Mouse (Mus musculus) fat pad, adult 2 months (tissue): ENCODE measurements around the gene Gm49373.

Source experiments
- DNase-seq: peaks from one replicate; pipeline ENCODE4 v3.0.0-alpha.2; 2011; ENCODE audit warnings: low read depth, low spot score; ENCODE audit errors: extremely low read depth

Gene Gm49373

DNA sequence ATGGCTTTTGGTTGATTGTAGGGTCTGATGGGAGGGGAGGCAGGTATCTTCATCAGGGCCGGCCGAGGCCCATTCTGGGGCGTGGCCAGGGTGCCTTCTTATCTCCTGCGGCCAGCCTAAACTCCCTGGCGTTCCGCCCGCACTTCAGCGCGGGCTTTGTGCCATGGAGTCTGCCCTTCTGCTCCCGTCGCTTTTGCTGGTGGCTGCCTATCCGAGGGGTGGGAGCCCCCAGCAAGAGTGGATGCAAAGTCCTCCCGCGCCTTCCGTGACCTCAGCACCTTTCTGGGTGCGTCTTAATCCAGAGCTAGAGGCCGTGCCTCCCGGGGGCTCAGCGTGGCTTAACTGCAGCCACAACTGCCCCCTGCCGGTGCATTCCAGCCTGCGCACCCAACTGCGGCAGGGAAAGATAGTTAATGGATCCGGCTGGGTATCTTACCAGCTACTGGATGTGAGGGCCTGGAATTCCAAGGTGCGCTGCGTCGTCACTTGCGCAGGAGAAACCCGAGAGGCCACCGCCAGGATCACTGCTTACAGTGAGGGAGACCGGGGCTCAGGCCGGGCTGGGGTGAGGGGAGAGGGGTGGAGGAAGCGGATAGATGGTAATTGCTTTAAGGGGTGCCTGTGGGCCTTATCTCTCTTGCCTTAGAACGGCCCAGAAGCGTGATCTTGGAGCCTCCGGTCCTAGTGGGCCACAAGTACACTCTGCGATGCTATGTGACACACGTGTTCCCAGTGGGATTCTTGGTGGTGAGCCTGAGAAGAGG is 43.4 kb downstream of the Gm49373 start, which contains the start of gene Icam4:
Gene Icam4, plus strand, starts transcription at position 83 of the 764 bp plus-strand sequence.
- DNase-seq: no peak

DNA sequence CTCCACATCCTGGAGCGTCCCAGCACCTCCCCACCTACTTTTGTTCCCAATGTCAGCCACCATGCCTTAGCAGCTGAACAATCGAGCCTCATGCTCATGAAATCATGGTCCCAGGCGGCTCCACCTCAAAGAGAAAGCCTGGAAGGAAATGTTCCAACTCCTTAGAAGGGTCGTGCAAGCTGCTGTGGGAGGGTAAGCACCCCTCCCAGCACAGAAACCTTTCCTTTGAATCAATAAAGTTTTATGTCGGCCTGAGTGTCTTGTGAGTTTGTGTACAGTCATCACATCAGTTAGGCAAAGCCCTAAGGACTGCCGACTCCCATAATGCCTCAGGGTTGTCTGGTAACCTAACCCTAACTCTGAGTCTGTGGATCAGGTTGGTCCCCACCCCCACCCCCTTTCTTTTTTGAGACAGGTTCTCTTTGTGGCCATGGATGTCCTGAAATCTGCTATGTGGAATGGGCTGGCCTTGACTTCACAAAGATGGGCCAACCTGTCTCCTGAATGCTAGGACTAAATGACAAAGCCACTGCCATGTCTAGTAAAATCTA is 44.3 kb downstream of the Gm49373 start:
- no peak for DNase-seq

DNA sequence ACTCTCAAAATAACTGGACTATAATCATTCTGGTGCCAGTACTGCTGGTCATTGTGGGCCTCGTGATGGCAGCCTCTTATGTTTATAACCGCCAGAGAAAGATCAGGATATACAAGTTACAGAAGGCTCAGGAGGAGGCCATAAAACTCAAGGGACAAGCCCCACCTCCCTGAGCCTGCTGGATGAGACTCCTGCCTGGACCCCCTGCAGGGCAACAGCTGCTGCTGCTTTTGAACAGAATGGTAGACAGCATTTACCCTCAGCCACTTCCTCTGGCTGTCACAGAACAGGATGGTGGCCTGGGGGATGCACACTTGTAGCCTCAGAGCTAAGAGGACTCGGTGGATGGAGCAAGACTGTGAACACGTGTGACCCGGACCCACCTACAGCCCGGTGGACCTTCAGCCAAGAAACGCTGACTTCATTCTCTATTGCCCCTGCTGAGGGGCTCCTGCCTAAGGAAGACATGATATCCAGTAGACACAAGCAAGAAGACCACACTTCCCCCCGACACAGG is 45.1 kb downstream of the Gm49373 start:
- DNase-seq: no peak

- DNase-seq: no peak
These were observed 46.0 kb downstream of the Gm49373 start for GRCm38 (mm10) chr9:21026849-21027248.

DNA sequence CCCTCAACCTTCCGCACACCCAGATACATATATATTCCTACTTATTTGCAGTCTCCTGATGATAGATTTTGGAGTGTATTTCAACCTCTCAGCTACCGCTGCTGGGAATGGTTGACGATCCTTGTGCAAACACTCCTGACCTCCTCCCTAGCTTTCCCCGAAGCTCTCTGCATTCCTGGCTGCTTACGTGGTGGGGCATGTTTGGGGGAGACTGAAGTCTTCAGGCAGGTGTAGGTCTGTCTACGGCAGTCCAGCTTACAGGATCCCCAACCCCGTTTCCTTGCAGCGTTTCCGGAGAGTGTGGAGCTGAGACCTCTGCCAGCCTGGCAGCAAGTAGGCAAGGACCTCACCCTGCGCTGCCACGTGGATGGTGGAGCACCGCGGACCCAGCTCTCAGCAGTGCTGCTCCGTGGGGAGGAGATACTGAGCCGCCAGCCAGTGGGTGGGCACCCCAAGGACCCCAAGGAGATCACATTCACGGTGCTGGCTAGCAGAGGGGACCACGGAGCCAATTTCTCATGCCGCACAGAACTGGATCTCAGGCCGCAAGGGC is 47.6 kb downstream of the Gm49373 start:
- no peak for DNase-seq

- no peak for DNase-seq
These were observed 50.2 kb downstream of the Gm49373 start for GRCm38 (mm10) chr9:21022726-21023125.

- no peak for DNase-seq
These were observed 50.6 kb downstream of the Gm49373 start for GRCm38 (mm10) chr9:21022288-21022687.

DNA sequence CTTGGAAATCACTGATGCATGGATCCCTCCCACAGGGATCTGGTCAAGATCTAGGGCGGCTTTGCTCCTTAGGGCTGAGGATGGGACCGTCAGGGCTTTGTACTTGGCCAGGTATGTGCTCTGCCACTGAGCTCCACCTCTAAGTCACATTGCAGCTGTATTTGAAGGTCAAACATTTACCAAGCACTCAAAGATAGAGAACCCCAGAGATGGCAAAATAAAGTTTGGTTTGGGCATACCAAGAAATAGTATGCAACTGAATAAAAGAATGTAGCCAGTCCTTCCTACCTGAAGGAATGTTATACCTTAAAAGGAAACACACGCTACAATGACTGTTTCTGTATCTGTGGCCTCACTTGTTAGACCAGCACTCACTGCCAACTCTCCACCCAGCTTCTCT is 51.5 kb downstream of the Gm49373 start:
- no peak for DNase-seq

DNA sequence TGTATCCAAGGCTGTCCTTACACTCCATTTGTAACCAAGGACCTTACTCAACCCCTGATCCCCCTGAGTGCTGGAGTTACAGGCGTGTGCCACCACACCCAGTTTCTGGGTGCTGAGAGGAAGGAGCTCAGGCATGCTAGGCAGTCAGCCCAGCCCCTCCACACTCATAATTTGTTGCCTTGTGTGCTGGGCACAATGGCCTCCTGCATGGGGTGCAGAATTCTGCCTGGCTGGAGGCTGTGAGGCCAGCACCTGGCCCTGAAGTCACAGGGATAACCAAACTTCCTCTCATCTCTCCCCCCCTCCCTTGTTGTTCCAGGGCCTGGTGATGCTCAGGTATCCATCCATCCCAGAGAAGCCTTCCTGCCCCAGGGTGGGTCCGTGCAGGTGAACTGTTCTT is 54.3 kb downstream of the Gm49373 start:
- DNase-seq: no peak

- DNase-seq: no peak
These were observed 55.7 kb downstream of the Gm49373 start for GRCm38 (mm10) chr9:21017177-21017575.

- DNase-seq: no peak
These were observed 56.3 kb downstream of the Gm49373 start for GRCm38 (mm10) chr9:21016331-21017176.

- DNase-seq: no peak
These were observed 57.2 kb downstream of the Gm49373 start, which contains the start of gene Icam1 for GRCm38 (mm10) chr9:21015571-21016130. Icam1 (plus strand) TSS chr9:21015985.

DNA sequence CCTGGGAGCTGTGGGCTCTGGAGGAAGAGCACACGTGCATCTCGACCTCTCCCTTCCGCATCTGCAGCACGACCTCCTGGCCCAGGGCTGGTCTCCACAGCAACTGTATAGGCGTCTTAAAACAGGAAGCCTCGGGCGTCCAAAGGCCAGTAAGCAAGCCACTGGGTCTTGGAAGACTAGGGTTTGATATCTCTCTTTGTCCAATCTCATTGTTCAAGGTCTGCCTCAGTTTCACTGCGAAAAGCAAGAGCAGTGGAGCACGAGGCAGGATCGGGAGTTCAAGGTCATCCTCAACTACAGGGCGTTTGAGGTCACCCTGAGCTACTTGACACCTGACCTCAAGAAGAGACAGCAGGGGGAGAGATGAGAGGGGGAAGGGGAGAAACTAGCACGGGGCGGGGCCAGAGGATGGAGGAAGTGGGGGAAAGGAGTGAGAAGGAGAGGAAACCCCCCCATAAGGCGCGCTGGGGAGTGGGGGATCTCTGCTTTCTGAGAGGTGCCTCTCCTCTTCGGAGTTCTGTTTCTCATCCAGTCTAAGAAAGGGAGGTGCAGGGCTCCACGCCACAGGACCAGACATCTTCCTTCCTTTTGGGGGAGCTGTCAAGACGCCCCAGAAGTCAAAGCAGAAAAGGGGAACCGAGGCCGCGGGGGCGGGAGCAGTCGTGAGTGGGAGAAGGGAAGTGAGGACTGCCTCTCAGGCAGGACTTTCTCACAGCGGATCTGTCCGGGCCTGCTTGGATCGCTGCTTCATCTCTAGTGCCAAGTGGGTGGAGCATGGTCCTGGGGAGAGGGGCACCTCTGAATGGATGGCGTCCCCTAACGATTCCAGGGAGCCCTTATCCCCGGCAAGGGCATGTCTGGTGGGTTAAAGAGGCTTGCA is 58.0 kb downstream of the Gm49373 start:
- no peak for DNase-seq
